Mouse (Mus musculus): Measurements from ENCODE around the gene Peg12.

The Peg12 gene

GRCm38 (mm10) chr7:62463878-62464755, at the start of gene Peg12:
Gene Peg12, minus strand, starts transcription at chr7:62464510.
- ChIA-PET CTCF (interaction anchor here (0.6 to 1.2 kb wide), 8 partner anchors 12 to 647 kb away, joined by 3 to 11 read pairs (median 3); partner anchors contain the start of gene Mkrn3 (in 1 of the 4)), POLR2A (interaction anchor here in 3 of 4 experiments (0.6 to 1.6 kb wide), 6 partner anchors 10 to 80 kb away, joined by 3 to 6 read pairs (median 4); partner anchors contain the start of gene Mkrn3 (in 1 of the 3))

DNA sequence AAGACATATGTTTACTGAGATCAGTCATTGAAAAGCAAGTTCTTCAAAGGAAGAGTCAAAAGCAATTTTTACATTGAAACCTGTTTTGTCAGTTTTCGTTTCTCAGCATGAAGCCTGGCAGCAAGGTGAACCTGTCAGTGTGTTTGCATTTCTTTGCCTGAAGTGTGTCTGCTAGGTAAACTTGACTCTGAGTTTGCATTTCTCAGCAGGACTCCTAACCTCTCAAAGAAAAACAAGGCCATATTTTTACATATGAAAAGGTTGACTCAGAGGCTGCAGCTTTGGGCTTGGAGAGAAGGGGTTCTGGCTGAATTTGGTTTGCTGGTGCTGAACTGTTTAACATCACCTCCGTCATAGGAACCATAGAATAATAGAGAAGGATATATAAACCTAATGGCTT, 21.8 kb upstream of the Peg12 start:
- CTCF ChIA-PET, result no interaction called here

GRCm38 (mm10) chr7:62463007-62463877, 1.1 kb downstream of the Peg12 start:
- ChIA-PET CTCF (interaction anchor here in 2 of 4 experiments (0.7 to 1.2 kb wide), 5 partner anchors 11 to 78 kb away, joined by 3 to 11 read pairs (median 3); no protein-coding TSS in a partner anchor), POLR2A (interaction anchor here (0.6 to 1.8 kb wide), 5 partner anchors 11 to 1074 kb away, joined by 4 to 7 read pairs (median 6); partner anchors contain the start of gene Mkrn3 (in 1 of the 4))

More for the DNA sequence above, 21.8 kb upstream of the Peg12 start:
- POLR2A ChIA-PET, result interaction anchor here in 1 of 4 experiments (0.6 kb wide), 1 partner anchor 169 kb away, joined by 3 read pairs; no protein-coding TSS in a partner anchor

DNA sequence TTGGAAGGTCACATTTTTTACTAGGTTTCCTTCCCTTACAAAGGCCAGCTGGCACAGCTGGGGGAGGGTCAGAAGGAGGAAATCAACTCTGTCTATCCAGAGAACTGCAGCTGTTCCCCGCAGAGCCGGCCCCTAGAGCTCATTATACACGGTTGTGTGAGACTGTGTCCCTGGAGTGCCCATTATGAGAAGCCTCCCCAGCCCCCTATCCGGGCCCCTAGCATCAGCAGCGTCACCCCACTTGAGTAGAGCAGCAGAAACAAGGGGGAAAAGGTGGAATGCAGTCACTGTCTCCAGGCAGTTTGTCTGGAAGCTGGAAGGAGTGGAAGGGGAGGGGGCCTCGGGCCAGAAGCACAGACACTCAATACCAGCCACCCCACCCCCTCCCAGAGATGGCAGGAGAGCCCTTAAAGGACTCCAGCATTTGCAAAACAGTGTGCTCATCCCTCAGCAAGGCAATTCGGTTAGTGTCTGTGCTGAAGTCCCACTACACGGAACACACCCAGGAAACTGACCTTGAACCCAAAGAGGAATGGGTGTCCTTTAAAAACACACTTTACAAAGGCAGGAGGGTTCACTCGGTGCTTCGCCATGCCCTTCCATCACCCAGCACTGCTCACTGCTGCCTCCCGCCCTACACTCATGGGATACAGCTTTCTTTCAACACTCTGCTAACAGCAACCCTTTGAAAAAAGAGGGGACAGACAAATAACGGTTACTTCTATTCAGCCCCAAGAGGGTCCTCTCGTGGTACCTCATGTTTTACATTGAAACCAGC, 1.9 kb downstream of the Peg12 start:
- CTCF ChIA-PET, result interaction anchor here in 1 of 4 experiments (0.9 kb wide), 1 partner anchor 30 kb away, joined by 3 read pairs; no protein-coding TSS in a partner anchor
- POLR2A ChIA-PET, result interaction anchor here in 3 of 4 experiments (0.6 to 1.8 kb wide), 5 partner anchors 10 to 1696 kb away, joined by 3 to 7 read pairs (median 4); partner anchors contain the start of gene Mkrn3 (in 1 of the 3)

DNA sequence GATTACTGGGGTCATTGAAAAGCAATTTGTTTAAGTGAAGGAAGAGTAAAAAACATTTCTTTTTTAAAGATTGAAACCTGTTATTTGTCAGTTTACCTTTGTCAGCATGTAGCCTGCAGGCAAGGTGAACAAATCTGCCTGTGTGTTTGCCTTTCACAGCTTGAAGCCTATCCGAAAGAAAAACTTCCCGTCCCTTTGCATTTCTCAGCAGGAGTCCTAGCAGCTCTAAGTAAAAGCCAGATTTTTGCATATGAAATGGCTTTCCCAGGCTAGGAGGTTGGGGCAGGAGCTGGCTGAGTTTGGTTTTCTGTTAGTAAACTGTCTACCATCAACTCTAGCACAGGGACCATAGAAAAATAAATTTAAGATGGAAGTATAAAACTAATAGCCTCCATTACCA, 12.0 kb downstream of the Peg12 start:
- ChIA-PET CTCF (interaction anchor here in 1 of 4 experiments (1.1 kb wide), 1 partner anchor 12 kb away, joined by 3 read pairs; the partner anchor contains the start of gene Peg12), POLR2A (interaction anchor here in 2 of 4 experiments (0.5 to 1.1 kb wide), 2 partner anchors 10 to 241 kb away, joined by 3 to 4 read pairs; no protein-coding TSS in a partner anchor)

DNA sequence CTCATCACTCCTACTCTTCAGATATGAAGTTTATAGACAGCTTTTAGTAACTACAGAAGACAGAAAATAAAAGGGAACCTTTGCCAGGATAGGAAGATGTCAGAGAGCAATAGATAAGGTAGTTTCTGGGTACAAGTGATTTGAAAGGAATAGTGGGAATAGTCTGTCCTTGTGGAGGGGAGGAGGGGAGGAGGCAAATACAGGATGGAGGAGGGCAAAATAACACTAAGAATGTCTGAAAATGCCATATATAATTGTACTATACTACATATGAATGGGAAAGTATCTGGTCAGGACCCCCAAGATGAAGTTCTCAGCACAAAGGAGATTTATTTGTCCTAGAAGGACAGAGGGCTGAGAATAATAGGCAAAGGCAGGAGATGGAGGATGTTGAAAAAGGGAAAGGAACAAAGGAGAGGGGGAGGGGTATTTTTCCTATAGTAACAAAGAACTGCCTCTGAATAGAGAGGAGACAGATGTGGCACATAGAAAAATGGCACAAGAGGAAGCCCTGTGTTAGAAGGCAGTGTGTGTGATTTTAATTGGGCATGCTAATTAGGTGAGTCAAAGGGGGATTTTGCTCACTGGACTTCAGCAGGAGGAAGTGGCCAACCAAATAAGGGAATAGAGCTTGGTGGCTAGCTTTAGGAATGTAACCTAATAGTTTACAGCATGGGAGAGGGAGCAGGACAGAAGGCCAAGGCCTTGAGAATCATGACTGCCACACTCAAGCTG, 18.7 kb downstream of the Peg12 start:
- ChIA-PET CTCF (interaction anchor here in 2 of 4 experiments (0.6 to 1.0 kb wide), 2 partner anchors 9 to 97 kb away, joined by 4 to 5 read pairs; no protein-coding TSS in a partner anchor), POLR2A (no interaction called here)

DNA sequence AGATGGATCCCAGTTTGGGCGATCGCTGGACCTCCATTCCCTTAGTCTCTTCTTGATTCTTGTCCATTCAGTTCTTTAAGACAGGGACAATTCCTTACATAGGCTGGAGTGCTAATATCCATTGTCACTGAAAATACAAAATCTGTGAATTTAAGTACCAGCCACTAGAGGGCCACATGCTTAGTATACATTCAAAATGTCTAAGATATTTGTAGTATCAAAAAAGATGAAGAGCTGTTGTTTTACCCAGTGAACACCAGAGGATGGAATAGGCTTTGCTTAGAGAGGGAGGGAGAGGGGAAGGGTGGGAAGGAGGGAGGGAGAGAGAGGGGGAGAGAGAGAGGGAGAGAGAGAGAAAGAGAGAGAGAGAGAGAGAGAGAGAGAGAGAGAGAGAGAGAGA, 27.9 kb downstream of the Peg12 start:
- POLR2A ChIA-PET, result interaction anchor here in 1 of 4 experiments (0.7 kb wide), 1 partner anchor 340 kb away, joined by 5 read pairs; no protein-coding TSS in a partner anchor
- CTCF ChIA-PET, result interaction anchor here in 3 of 4 experiments (0.6 to 1.0 kb wide), 4 partner anchors 8 to 708 kb away, joined by 4 to 7 read pairs (median 4); partner anchors contain the start of gene Peg12 (in 1 of the 3)

DNA sequence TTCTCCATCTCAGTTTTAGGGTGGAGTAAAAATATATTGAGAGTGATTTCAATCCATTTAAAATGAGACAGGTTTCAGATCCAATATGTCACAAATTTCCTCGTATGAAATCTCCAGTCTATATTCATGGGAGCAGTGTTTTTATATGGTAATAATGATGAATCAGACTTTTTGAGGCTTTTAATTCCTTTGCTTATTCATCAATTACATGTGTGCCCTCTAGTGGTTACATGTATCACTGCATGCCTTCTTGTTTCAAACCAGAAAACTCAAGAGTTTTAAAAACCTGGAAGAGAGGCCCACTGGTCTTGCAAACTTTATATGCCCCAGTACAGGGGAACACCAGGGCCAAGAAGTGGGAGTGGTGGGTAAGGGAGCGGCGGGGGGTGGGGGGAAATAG, 31.1 kb downstream of the Peg12 start:
- ChIA-PET CTCF (interaction anchor here in 2 of 4 experiments (0.6 to 1.6 kb wide), 3 partner anchors 30 to 509 kb away, joined by 3 read pairs; no protein-coding TSS in a partner anchor), POLR2A (no interaction called here)

DNA sequence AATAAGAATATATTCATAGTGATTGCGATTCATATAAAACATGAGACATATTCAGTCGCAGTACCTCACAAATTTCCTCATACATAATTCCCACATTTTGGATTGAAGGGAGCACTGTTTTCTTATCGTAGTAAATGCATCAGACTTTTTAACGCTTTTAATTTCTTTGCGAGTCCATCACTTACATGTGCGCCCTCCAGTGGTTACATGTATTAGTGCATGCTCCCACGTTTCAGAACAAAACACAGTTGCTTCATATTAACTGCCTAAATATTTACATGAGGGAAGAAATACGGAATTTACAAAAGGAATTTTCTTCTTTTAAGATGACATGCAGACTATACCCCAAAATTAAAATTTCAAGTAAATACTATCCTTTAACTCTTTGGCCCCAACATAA, 36.0 kb downstream of the Peg12 start:
- ChIA-PET POLR2A (no interaction called here), CTCF (no interaction called here)

- ChIA-PET CTCF (interaction anchor here in 1 of 4 experiments (0.6 kb wide), 2 partner anchors 20 to 41 kb away, joined by 3 read pairs; no protein-coding TSS in a partner anchor), POLR2A (interaction anchor here in 1 of 4 experiments (0.7 kb wide), 1 partner anchor 41 kb away, joined by 3 read pairs; no protein-coding TSS in a partner anchor)
Measured at GRCm38 (mm10) chr7:62423210-62423609, 41.1 kb downstream of the Peg12 start.

- ChIA-PET POLR2A (interaction anchor here in 3 of 4 experiments (1.0 to 1.6 kb wide), 5 partner anchors 9 to 43 kb away, joined by 3 to 4 read pairs (median 3); partner anchors contain the start of gene Magel2 (in 1 of the 3)), CTCF (interaction anchor here in 1 of 4 experiments (1.3 kb wide), 1 partner anchor 20 kb away, joined by 4 read pairs; no protein-coding TSS in a partner anchor)
Measured at GRCm38 (mm10) chr7:62420566-62420965, 43.7 kb downstream of the Peg12 start.

GRCm38 (mm10) chr7:62419493-62420360, 44.6 kb downstream of the Peg12 start, which contains the start of gene Mkrn3:
Gene Mkrn3, minus strand, starts transcription at chr7:62420139.
- ChIA-PET POLR2A (interaction anchor here (0.6 to 1.6 kb wide), 11 partner anchors 8 to 45 kb away, joined by 3 to 6 read pairs (median 3); partner anchors contain the start of genes Magel2 (in 1 of the 4) and Peg12 (in 1 of the 4)), CTCF (interaction anchor here in 3 of 4 experiments (0.5 to 1.3 kb wide), 4 partner anchors 19 to 210 kb away, joined by 3 to 4 read pairs (median 3); partner anchors contain the start of gene Peg12 (in 1 of the 3))

DNA sequence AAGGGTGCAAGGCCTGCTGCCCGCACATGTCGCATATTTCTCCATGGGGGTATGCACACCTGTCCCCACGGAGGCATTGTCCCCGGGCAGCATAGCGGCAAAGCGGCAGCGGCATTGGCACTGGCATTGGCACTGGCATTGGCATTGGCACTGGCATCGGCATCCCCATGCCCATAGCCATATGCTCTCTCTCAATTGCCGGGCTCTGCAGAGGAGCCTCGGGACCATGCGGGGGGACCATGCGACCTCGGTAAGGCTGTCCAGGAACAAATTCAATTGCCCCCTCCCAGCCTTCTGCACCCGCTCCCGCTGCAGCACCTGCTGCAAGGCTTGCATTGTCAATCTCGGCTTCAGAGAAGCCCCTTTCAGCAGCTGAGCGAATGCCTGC, 45.2 kb downstream of the Peg12 start:
- CTCF ChIA-PET, result interaction anchor here in 2 of 4 experiments (0.6 to 1.3 kb wide), 2 partner anchors 19 to 43 kb away, joined by 3 to 4 read pairs (median 3); no protein-coding TSS in a partner anchor
- POLR2A ChIA-PET, result interaction anchor here in 3 of 4 experiments (0.6 to 1.6 kb wide), 6 partner anchors 8 to 46 kb away, joined by 3 to 6 read pairs (median 4); partner anchors contain the start of gene Peg12 (in 1 of the 3)

- ChIA-PET CTCF (interaction anchor here in 1 of 4 experiments (1.6 kb wide), 1 partner anchor 18 kb away, joined by 3 read pairs; no protein-coding TSS in a partner anchor), POLR2A (no interaction called here)
Measured at GRCm38 (mm10) chr7:62418346-62418745, 46.0 kb downstream of the Peg12 start.

- ChIA-PET CTCF (no interaction called here), POLR2A (no interaction called here)
Measured at GRCm38 (mm10) chr7:62416173-62416572, 48.1 kb downstream of the Peg12 start.
